Mouse (Mus musculus): ENCODE data around the gene Col5a1.

The Col5a1 gene

DNA sequence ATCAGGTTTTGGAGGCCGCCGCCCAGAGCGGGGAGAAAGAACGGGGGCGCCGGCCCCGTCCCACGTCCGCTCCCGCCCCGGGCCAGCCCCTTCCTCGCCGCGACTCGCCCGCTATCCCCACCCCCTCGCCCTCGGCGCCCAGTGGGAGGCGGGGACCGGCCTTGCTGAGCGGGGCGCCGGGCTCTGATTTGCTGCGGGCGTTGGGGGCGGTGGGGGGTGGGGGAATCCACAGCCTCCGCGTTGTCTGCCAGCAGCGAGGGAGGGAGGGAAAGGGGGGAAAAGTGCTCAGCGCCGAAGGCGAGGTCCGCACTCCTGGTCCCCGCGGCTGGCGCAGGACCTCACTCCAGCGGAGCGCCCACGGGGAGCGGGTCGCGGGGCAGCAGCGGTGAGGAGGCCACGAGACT is at the start of gene Col5a1:
Col5a1 (plus strand) TSS at position 278 of the 404 bp plus-strand sequence.
- peak; percentile 12 to 16 for DNase-seq

DNA sequence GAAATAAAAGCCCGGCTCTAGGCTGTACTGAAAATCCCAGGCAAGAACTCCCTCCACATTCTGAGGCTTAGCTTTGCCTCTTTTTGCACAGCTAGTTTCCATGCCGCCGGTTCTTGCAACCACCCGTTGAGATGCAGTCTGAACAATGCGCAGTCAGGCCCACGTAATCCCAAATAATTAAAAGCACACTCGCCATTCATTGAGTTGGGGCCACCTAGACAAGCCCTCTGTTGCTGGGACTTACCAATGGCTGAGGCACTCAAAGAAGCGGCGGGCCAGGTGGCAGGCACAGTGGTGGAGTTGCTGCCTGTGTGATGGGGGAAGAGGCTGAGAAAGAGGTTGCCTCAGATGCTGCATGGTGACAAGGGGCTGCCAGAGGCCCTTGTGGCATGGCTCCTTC is 48.1 kb upstream of the Col5a1 start:
- no peak for DNase-seq

DNA sequence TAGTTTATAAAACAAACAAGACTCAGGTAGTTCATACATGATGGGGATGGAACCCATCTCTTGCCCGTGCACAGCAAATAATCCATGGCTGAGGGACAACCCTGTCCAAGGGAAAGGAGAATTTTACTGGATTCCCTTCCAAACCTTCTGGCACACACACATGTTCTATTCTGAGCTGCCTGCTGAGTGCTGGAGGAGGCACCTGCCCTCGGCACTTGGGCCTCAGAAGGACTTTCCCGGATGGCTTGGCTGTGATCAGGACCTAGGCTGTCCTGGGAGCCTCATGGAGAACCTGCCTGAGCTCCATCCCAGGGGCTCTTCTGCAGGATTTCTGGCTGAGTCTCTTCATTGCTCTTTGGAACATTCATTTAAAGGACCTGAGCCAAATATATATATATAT is 45.3 kb upstream of the Col5a1 start:
- DNase-seq = peak; percentile 22 to 37

DNA sequence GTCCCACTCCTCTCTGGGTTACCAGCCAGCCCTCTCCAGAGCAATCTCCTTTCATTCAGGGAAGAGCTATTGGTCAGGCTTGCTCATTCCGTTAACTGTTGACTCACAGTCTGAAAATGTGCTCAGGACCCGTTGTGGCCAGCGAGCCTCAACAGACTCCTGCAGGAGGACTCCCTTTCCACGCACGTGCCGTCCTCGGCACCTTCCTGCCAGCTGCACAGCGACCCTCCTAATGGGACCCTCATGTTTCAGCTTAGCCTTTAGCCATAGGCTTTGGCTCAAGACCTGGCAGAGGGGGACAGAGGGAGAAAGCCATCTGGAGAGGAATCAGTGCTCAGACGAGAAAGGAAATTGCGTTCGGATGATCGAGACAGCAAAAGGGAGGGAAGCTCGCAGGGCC is 43.3 kb upstream of the Col5a1 start:
- DNase-seq = no peak

DNA sequence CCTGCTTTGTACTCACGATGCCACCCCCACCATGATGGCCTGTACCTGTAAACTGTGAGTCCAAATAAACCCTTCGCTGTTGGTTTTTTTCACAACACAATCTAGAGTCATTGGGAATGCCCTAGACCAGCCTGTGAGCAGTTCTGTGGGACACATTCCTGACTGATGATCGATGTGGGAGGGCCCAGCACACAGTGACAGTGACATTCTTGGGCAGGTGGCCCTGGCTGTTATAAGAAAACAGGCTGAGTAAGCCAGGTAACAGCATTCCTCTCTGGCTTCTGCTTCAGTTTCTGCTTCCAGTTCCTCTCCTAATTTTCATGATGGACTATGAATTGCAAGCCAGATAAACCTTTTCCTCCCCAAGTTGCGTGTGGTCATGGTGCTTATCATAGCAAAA is 41.3 kb upstream of the Col5a1 start:
- DNase-seq = no peak

DNA sequence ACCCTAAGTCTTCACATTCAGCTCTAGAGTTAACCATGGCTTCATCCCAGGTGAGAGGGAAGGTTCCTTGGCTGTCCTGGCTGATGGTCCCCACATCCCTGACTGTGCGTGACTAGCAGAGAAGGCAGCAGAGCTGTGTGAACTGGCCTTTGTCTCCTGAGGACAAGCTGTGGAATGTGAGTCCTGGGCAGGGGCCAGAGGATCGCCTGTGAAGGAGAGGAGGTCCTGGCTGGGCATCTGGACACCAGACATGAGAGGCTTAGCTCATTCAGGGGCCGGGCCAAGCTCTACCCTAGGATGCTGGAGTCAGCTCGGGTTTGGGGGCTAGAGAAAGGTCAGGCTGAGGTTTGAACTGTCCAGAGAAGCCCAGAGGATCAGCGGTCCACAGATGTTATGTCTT is 39.2 kb upstream of the Col5a1 start:
- DNase-seq = no peak

DNA sequence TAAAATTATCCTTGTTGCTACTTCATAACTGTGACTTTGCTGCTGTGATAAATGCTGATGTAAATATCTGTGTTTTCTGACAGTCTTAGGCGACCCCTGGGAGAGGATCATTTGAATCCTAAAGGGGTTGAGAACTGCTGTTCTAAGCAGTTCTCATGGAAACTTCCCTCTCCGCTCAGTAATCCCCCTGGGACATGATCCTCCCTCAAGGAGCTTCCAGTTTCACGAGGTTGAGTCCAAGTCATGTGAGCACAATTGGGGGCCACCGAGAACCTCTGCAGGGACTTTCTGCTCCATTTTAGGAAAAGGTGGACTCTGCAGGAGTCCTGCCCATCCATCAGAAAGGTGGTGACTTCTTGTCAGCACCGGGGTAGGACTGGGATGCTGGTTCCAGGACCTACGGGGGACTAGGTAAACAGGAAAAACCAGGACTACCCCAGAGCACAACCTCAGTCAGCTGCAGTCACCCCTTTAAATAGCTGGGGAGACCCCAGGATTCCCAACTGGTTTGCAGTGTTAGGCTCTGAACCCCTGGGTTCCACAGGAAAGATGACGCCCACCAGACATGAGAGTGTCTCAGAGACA is 38.3 kb upstream of the Col5a1 start:
- DNase-seq = no peak

DNA sequence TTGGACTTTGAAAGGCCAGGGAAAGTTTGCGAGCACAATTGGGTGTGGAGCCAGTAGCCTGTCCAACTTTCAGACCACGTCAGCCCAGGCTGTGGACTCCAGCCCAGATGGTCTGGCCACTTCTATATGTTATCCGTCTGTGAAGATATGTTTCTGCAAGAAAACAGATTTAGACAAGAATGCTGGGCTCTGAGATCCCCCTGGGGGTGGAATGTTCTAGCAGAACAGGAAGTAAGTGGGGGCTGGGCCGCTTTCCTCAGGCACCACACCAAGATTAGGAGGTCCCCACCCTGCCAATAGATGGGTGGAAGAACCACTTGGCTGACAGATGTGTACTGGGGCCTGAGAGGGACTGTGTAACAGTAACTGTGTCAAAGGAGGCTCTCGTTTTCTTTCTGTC is 37.8 kb upstream of the Col5a1 start:
- no peak for DNase-seq

DNA sequence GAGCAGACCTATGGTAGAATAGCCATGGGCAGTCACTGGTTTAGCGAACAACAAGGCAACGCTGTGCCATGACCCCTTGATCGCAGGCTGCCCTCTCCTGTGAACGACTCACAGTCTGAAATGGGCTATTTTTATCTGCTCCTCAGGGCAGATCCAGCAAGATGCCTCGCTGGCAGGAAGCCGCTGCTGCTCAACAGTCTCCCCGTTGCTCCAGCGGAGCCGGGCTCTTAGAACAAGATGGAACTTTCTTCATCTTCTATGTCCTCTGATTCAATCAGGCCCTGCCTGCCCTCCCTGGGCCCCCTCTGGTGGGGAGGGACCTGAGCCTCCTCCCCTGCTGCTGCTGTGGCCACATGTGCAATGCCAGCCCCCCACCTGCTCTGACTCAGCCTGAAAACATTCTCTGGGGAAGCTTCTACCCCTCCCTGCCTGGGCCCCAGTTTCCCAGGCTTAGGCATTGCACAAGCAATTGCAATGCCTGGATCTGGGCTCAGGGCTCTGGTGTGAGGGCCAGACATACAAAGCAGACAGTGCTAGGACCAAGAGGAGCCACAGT is 27.8 kb upstream of the Col5a1 start:
- DNase-seq = peak; percentile 6 to 9

DNA sequence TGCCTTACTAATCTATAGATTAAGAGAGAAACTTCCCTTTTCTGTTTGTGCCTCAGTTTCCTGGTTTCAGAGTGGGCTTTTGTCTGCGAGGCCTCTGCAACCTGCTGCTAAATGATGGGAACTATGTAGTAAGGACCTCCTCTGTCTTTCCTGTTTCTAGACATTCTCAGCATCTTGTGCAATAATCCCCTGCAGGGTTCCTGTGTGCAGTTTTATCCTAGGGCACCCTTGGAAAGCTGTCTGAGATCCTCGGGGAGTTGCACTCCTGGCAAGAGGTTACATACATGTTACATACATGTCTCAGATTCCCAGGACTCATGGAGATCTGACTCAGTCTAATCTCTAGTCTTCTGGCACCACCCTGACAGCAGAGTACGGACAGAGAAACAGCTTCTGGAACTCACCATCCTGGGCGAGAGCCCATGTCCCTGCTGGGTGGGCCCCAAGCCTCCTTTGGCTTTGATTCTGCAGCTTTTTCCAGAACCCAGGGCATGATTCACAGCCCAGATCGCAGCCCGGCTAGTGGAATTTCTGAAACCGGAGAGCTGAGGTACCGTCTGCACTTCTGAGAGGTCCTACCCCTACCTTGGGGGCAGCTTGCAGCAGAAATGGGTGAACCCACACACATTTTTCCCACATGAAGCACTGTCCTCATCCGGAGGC is 24.5 kb upstream of the Col5a1 start:
- no peak for DNase-seq

DNA sequence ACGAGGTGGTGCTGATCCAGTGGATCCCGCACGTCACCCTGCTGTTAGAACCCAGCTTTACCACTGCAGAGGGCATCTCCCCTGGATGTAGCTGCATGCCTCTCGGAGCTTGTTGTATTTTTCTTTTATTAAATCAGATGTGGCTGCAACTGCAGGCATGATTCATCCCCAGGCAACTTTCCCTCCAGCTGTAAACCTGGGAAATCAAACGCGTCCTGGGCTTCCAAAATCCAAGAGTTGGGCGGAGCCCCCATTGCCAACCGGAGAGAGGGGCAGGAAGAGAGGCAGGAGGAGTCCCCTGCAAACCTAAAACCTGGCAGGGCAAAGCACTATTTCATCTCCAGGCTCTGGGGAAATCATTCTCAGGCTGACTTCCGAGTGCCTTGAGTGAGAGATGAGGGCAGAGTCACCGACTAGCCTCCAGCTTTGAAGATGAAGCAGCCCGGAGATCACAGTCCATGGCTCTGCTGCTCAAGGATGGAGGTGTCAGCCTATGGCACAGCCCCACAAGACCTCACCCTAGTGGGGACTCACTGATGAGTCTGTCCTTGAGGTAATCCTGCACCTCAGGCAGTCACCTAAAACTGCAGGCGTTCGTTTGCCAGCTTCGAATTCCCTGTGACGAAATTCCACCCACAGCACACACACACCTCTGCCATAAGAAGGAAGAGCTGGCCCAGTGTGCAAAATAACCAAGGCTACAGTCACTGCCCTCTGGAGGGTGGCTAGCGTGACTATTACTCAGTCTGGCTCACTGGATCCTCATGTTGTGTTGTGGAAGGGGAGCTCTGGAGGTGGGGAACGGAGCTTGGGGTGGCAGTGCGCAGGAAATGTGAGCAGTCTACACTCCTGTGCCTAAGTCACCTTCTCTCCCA is 21.5 kb upstream of the Col5a1 start:
- DNase-seq = no peak

DNA sequence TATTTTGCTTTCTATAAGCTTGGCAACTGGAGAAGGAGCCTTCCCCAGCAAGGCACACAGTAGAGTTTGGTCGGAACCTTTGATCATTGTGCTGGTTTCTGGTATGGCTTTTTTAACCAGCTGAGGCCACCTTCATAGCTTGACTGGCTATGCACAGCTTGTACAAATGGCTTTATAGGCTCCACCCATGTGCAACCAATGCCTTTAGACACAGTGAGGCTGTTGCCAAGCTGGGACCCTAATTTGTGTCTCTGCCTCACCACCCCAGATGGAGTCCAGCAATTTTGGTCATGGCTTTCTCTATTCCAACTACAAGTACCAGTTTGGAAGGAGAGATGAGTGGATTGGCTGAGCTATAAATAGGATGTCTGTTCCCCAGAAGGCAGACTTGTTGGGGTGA is 15.6 kb upstream of the Col5a1 start:
- DNase-seq = no peak

DNA sequence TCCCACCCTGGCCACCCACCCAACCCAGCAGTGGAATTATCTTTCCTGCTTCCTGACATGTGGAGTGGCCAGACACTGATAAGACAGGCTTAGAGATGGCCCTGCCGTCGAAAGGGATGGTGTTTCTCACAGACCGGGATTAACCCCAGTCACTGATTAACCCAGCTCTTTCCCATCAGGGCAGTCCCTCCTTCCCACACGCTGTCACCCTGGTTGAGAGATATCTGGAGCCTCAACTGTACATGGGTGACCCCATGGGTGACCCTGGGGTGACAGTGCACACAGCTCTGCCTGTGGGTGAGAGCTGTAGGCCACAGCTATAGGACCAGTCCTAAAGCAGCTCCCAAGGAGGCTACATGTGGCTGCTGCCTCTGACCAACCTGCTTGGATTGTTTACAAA is 15.2 kb upstream of the Col5a1 start:
- no peak for DNase-seq

DNA sequence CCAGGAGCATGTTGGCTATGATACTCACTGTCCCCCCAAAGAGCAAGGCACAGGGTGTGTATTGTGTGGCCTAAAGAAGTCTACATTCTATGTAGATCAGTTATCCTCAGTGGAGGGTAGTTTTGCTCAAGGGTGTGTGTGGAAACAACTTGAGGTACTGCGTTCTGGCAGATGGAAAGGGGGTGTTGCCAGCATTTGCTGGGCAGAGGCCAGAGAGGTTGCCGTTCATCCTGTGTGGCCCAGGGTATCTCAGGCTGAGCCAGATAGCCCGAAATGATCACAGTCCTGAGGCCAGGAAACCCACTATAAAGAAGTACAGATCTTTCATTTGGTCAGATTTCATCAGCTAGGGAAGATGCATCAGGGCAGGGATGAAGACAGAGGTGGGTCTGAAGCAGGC is 13.9 kb upstream of the Col5a1 start:
- DNase-seq = peak; percentile 28 to 35

DNA sequence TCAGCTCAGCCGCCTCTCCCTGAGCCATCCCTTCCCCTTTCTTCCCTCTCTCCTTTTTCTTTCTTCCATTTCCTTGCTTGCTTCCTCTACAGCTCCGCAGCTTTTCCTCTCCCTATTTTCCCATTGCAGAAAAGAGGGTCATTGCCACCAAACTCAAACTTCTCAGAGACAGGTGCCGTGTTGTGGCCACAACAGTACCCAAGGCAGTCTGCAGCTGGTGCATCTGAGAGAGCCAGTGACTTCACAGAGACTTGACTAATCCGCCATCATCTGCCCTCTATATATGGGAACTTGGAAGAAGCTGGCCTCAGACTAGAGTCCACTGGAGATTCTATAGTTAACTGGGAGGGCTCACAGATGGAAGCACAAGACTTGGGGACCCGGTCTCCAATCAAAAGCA is 13.2 kb upstream of the Col5a1 start:
- no peak for DNase-seq

DNA sequence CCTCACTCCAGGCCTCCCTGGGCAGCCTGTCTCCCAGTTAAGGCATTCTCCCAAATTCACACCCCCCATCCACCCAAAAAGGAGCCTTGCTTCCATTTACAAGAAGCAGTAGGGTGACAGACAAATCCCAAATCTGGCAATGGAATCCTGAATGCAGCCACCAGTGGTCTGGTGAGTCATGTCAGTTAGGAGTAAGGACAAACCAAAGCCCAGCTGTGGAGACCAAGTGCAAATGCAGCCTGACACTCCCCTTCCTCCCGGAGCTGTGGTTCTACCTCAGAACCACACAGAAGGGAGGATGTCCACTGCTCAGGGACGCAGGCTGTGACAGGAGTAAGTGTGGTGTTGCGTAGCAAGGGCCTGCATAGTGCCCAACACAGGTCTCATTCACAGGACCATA is 11.6 kb upstream of the Col5a1 start:
- no peak for DNase-seq

DNA sequence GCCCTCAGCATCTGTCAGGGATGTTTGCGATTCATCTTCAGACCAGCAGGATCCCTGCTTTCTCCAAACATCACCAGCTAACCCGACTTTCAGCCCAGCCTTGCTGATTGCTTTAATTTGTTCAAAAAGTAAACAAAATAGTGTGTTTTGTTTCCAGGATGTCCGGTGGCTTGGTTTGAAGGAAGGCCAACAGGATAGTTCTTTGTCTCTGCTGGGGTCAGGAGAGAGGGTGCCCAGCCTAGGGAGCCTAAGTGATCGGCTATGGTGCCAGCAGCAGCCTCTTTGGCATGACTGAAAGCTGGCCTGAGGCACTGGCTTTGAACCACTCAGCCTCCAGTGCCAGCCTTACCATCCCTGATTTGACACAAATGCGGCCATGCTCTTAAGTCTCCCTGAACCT is 11.0 kb upstream of the Col5a1 start:
- DNase-seq = no peak

DNA sequence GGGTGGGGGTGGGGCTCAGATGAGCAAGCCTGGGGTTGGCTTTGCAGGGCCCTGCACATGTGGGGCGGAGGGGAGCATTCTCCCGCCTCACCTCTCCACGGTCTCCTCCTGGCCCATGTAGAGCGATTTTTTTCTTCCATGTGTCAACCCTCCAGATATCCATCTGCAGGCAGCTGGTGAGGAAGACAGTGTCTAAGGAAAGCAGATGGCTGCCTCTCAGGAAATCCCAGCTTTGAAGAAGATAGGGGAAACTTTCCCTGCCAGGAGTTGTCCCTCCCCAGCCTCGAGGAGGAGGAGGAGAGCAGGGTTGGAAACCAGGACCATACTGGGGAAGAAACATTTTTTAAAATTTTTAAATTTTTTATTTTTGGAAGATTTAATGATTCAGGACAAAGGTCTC is 10.4 kb upstream of the Col5a1 start:
- no peak for DNase-seq

DNA sequence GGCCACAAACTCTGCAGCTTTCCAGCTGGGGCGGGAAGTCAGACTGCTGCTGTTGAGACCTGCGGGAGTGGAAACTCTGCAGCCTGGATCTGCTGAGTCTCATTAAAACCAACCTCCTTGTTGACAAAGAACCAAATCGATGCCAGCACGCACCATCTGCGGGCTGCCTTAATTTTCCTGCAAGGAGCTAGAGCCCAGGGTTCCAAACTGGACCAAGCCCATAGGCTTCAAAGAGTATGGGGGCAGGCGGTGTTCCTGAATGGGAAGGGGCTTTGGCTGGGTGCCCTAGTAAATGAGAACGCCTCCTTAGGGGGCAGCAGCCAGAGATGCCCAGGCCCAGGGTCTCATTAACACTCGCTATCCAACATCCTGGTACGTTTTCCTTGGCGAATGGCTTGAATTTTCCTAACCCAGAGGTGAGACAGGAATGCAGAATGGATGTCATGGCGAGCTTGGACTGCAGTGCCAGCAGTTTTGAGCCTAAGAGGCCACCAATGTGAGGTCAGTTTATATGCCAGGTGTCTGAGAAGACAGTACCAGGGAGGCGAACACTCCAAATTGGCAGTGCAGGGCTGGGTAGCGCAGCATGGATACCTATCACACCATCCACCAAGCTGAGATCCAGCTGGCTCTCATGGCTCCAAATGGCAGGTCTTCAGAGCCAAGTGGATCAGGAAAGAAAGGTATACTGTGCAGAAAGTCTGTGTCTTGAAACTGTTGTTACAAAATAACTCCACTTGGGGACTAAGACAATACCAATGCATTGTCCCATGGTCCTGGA is 9.3 kb upstream of the Col5a1 start:
- peak; percentile 19 to 25 for DNase-seq

DNA sequence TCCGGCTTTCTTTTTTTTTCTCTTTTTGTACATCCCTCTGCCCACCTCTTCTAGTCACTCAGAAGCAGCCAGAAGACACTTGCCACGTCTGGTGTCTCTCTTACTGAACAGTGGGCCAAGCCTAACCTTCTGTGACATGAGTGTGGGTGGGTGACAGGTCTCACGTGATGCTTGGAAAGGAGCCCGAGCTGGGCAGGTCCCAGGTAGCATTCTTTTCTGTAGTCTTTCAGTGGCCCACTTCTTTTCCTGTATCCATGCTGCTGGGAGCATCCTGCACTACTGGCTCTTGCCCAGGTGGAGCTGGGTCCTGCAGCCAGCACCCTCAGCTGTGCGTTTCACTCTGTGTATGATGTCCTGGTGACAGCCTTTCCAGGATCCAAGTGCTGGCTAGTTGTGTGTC is 8.2 kb upstream of the Col5a1 start:
- no peak for DNase-seq

DNA sequence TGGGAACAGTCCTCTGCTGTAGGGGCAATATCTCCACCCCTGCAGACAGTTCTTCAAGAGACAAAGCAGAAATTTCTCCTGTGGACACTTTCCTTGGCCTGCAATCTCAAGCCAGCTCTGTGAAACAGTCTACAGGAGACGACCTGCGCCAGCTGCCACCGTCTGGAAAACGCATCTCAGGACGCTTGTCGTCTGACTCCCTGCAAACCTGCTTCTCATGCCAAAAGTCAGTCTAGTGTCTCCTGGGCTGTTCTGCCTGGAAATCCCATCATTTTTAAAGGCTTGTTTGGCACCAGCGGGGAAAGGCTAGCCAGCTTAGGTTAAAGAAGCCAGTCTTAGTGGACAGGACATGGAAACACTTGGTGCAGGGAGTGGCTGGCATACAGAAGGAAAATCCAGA is 2.9 kb upstream of the Col5a1 start:
- no peak for DNase-seq

DNA sequence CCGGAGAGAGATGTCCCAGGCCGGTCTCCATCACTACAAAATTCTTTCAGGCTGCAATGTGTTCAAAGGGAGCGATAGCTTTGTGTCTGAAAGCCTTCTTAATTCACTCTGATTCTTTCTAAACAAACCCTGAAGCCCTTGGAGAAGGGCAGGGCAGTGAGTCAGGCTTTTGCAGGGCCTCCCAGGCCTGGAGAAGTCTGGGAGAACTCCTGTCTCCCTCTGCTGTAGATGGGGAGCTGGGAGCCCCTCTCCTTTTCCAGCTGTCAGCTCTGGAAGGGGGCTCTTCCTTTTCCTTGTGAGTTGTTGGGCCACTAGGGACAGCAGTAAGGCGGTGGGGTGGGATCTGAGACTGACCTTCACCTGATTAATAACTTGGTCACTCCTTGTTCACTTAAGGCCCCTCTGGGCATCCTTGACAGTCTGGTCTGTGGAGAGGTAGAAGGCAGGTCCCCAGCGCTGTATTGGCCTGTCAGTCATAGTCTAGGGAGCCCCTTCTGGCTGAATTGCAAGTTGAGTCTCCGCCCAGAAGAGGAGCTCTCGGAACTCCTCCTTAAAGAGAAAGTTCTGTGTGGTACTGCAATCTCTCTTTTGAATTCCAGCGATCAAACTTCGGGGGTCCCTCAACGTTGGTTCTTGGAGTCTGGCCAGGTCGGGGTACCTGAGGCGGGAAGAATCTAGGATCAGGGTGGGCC is 623 bp upstream of the Col5a1 start:
- DNase-seq = no peak

Data from cerebellum, adult 18-20 months (tissue).